Mouse (Mus musculus): Measurements from ENCODE around the gene Wdr59. TPM values are rescaled to one million over a fixed set of nuclear protein-coding genes. Genes with fewer than 3 reads are reported as not detected.
A peak's percentile ranks its signal among the peaks of the same experiment; 100 is the strongest.

Wdr59 gene
- polyA plus RNA-seq, 1 experiment from 2014 or later, result 3.6 TPM

- WGBS, result 78% methylated on average over 4 of the region's 4 CpGs
- Histone ChIP-seq H3K9ac (no peak overlapping the region), H3K4me3 (no peak overlapping the region), H3K9me3 (no peaks in the 10 kb centered on the region), H3K27me3 (replicated peaks) (0 out of 2 replicates have a peak, but pooled peaks cover 3% of the 10 kb centered on the region), H3K4me2 (no peak overlapping the region), H3K4me1 (peaks cover 28% of the 10 kb centered on the region), H3K36me3 (peaks cover 11% of the 10 kb centered on the region), H3K27ac (replicated peaks) (no peak overlapping the region)
- no peak for ATAC-seq (ENCODE audit: extremely low read depth, insufficient number of reproducible peaks, low FRiP score, low TSS enrichment)
Measured at GRCm38 (mm10) chr8:111444245-111444644, 77.6 kb downstream of the Wdr59 start.

GRCm38 (mm10) chr8:111439189-111439588 lies 82.7 kb downstream of the Wdr59 start:
- H3K27me3 ChIP-seq (replicated peaks), result peaks cover 3% of the 10 kb centered on the region; the same call in 1 of the 2 replicates
- H3K4me2 ChIP-seq, result no peak overlapping the region
- no peak overlapping the region for H3K4me3 ChIP-seq
- no peaks in the 10 kb centered on the region for H3K9me3 ChIP-seq
- H3K4me1 ChIP-seq, result peaks cover 7% of the 10 kb centered on the region
- 21% methylated on average over 9 of the region's 9 CpGs for WGBS
- peak overlapping the region; percentile 1; the same call in 1 of the 2 replicates for H3K9ac ChIP-seq
- no peak; the same call in 1 of the 2 replicates for ATAC-seq (ENCODE audit: extremely low read depth, insufficient number of reproducible peaks, low FRiP score, low TSS enrichment)
- no peaks in the 10 kb centered on the region for H3K36me3 ChIP-seq
- H3K27ac ChIP-seq (replicated peaks), result no peak overlapping the region

- no peak overlapping the region for H3K9ac ChIP-seq
- H3K27me3 ChIP-seq (replicated peaks), result peaks cover 3% of the 10 kb centered on the region; the same call in 1 of the 2 replicates
- no peak overlapping the region for H3K4me3 ChIP-seq
- no peaks in the 10 kb centered on the region for H3K36me3 ChIP-seq
- no peak overlapping the region for H3K27ac ChIP-seq (replicated peaks)
- no peaks in the 10 kb centered on the region for H3K4me1 ChIP-seq
- WGBS, result 66% methylated on average over 11 of the region's 11 CpGs
- H3K4me2 ChIP-seq, result no peak overlapping the region
- no peak for ATAC-seq (ENCODE audit: extremely low read depth, insufficient number of reproducible peaks, low FRiP score, low TSS enrichment)
- H3K9me3 ChIP-seq, result no peaks in the 10 kb centered on the region
Measured at GRCm38 (mm10) chr8:111435071-111435828, 86.6 kb downstream of the Wdr59 start.

GRCm38 (mm10) chr8:111424646-111425045 lies 97.2 kb downstream of the Wdr59 start:
- Histone ChIP-seq H3K27me3 (replicated peaks) (no peaks in the 10 kb centered on the region), H3K4me2 (no peak overlapping the region), H3K4me1 (no peaks in the 10 kb centered on the region), H3K27ac (replicated peaks) (no peak overlapping the region), H3K36me3 (no peaks in the 10 kb centered on the region), H3K9me3 (no peaks in the 10 kb centered on the region), H3K4me3 (no peak overlapping the region), H3K9ac (no peak overlapping the region)
- no peak for ATAC-seq (ENCODE audit: extremely low read depth, insufficient number of reproducible peaks, low FRiP score, low TSS enrichment)
- WGBS, result 83% methylated on average over 9 of the region's 9 CpGs

GRCm38 (mm10) chr8:111424181-111424580 lies 97.7 kb downstream of the Wdr59 start:
- no peaks in the 10 kb centered on the region for H3K9me3 ChIP-seq
- ATAC-seq (ENCODE audit: extremely low read depth, insufficient number of reproducible peaks, low FRiP score, low TSS enrichment), result no peak
- 74% methylated on average over 11 of the region's 11 CpGs for WGBS
- H3K4me3 ChIP-seq, result no peak overlapping the region
- H3K36me3 ChIP-seq, result no peaks in the 10 kb centered on the region
- H3K27ac ChIP-seq (replicated peaks), result no peak overlapping the region
- H3K4me2 ChIP-seq, result no peak overlapping the region
- H3K4me1 ChIP-seq, result no peaks in the 10 kb centered on the region
- no peaks in the 10 kb centered on the region for H3K27me3 ChIP-seq (replicated peaks)
- no peak overlapping the region for H3K9ac ChIP-seq

- Histone ChIP-seq H3K27me3 (replicated peaks) (peaks cover under 1% of the 10 kb centered on the region; the same call in 1 of the 2 replicates), H3K36me3 (no peaks in the 10 kb centered on the region), H3K27ac (replicated peaks) (no peak overlapping the region), H3K4me2 (no peak overlapping the region), H3K4me3 (no peak overlapping the region), H3K9ac (no peak overlapping the region), H3K9me3 (no peaks in the 10 kb centered on the region), H3K4me1 (no peaks in the 10 kb centered on the region)
- WGBS, result 64% methylated on average over 2 of the region's 2 CpGs
- no peak for ATAC-seq (ENCODE audit: extremely low read depth, insufficient number of reproducible peaks, low FRiP score, low TSS enrichment)
Measured at GRCm38 (mm10) chr8:111422614-111423013, 99.3 kb downstream of the Wdr59 start.

- Histone ChIP-seq H3K9me3 (no peaks in the 10 kb centered on the region), H3K36me3 (no peaks in the 10 kb centered on the region), H3K4me1 (no peaks in the 10 kb centered on the region), H3K27me3 (replicated peaks) (peaks cover 7% of the 10 kb centered on the region; the same call in 1 of the 2 replicates), H3K4me2 (no peak overlapping the region), H3K4me3 (no peak overlapping the region), H3K27ac (replicated peaks) (no peak overlapping the region), H3K9ac (no peak overlapping the region)
- ATAC-seq (ENCODE audit: extremely low read depth, insufficient number of reproducible peaks, low FRiP score, low TSS enrichment), result no peak
- 73% methylated on average over 3 of the region's 3 CpGs for WGBS
Measured at GRCm38 (mm10) chr8:111419171-111419570, 102.7 kb downstream of the Wdr59 start.

- Histone ChIP-seq H3K36me3 (no peaks in the 10 kb centered on the region), H3K9me3 (no peaks in the 10 kb centered on the region), H3K27ac (replicated peaks) (no peak overlapping the region), H3K4me2 (no peak overlapping the region), H3K27me3 (replicated peaks) (peaks cover 7% of the 10 kb centered on the region; the same call in 1 of the 2 replicates), H3K4me3 (no peak overlapping the region), H3K4me1 (no peaks in the 10 kb centered on the region), H3K9ac (no peak overlapping the region)
- ATAC-seq (ENCODE audit: extremely low read depth, insufficient number of reproducible peaks, low FRiP score, low TSS enrichment), result peak; percentile 25; the same call in 1 of the 2 replicates
- WGBS, result 25% methylated on average over 9 of the region's 9 CpGs
Measured at GRCm38 (mm10) chr8:111418601-111419000, 103.3 kb downstream of the Wdr59 start.

GRCm38 (mm10) chr8:111417222-111417621 lies 104.7 kb downstream of the Wdr59 start:
- H3K9ac ChIP-seq, result no peak overlapping the region
- peaks cover 7% of the 10 kb centered on the region; the same call in 1 of the 2 replicates for H3K27me3 ChIP-seq (replicated peaks)
- H3K36me3 ChIP-seq, result no peaks in the 10 kb centered on the region
- ATAC-seq (ENCODE audit: extremely low read depth, insufficient number of reproducible peaks, low FRiP score, low TSS enrichment), result no peak
- no peaks in the 10 kb centered on the region for H3K4me1 ChIP-seq
- H3K4me3 ChIP-seq, result no peak overlapping the region
- H3K9me3 ChIP-seq, result no peaks in the 10 kb centered on the region
- 77% methylated on average over 10 of the region's 10 CpGs for WGBS
- H3K4me2 ChIP-seq, result no peak overlapping the region
- H3K27ac ChIP-seq (replicated peaks), result no peak overlapping the region

- no peaks in the 10 kb centered on the region for H3K36me3 ChIP-seq
- no peaks in the 10 kb centered on the region for H3K4me1 ChIP-seq
- H3K4me2 ChIP-seq, result no peak overlapping the region
- 36% methylated on average over 4 of the region's 4 CpGs for WGBS
- ATAC-seq (ENCODE audit: extremely low read depth, insufficient number of reproducible peaks, low FRiP score, low TSS enrichment), result no peak
- no peaks in the 10 kb centered on the region for H3K9me3 ChIP-seq
- H3K9ac ChIP-seq, result no peak overlapping the region
- peaks cover 28% of the 10 kb centered on the region for H3K27me3 ChIP-seq (replicated peaks)
- H3K4me3 ChIP-seq, result no peak overlapping the region
- no peak overlapping the region for H3K27ac ChIP-seq (replicated peaks)
Measured at GRCm38 (mm10) chr8:111403391-111403790, 118.5 kb downstream of the Wdr59 start.

All from heart, embryonic 13.5 days (tissue).